Comparison of ENCODE assay signal across 38 mouse cellular contexts in genomic region chr12:103946243-103946642, GRCm38 (mm10). TPM values are rescaled to one million over a fixed set of nuclear protein-coding genes. Genes with fewer than 3 reads are reported as not detected.
"Had no signal": no experiment of that assay in that cellular context is flagged by ENCODE, and none has a peak within 500 bp of the region (broad histone marks: within the 10 kb centered on the region; RNA-seq: fewer than 3 reads in every experiment).

No protein-coding gene starts in this region.

- H3K9me3 ChIP-seq: forebrain, embryonic 15.5 days had no signal

- H3K9ac ChIP-seq: embryonic facial prominence, embryonic 12.5 days; embryonic facial prominence, embryonic 13.5 days; embryonic facial prominence, embryonic 15.5 days; forebrain, embryonic 12.5 days; forebrain, embryonic 13.5 days; forebrain, embryonic 15.5 days; forebrain, postnatal 0 days had no signal

- H3K27me3 ChIP-seq: embryonic facial prominence, embryonic 12.5 days; embryonic facial prominence, embryonic 13.5 days; embryonic facial prominence, embryonic 15.5 days; forebrain, embryonic 12.5 days; forebrain, embryonic 13.5 days; forebrain, embryonic 15.5 days had no signal

- H3K4me1 ChIP-seq: embryonic facial prominence, embryonic 10.5 days; embryonic facial prominence, embryonic 12.5 days; embryonic facial prominence, embryonic 13.5 days; embryonic facial prominence, embryonic 15.5 days; forebrain, embryonic 10.5 days; forebrain, embryonic 12.5 days; forebrain, embryonic 13.5 days; forebrain, embryonic 15.5 days had no signal

- H3K4me2 ChIP-seq: embryonic facial prominence, embryonic 12.5 days; embryonic facial prominence, embryonic 13.5 days; embryonic facial prominence, embryonic 15.5 days; forebrain, embryonic 12.5 days; forebrain, embryonic 13.5 days; forebrain, embryonic 15.5 days had no signal

- H3K36me3 ChIP-seq: embryonic facial prominence, embryonic 10.5 days; embryonic facial prominence, embryonic 12.5 days; embryonic facial prominence, embryonic 13.5 days; embryonic facial prominence, embryonic 15.5 days; forebrain, embryonic 10.5 days; forebrain, embryonic 12.5 days; forebrain, embryonic 15.5 days had no signal

- ATAC-seq: forebrain, embryonic 13.5 days; forebrain, embryonic 14.5 days; forebrain, embryonic 15.5 days; forebrain, embryonic 16.5 days; forebrain, postnatal 0 days had no signal

- H3K4me3 ChIP-seq: embryonic facial prominence, embryonic 10.5 days; embryonic facial prominence, embryonic 12.5 days; embryonic facial prominence, embryonic 13.5 days; embryonic facial prominence, embryonic 15.5 days; erythroblast, embryonic 14.5 days; forebrain, embryonic 10.5 days; forebrain, embryonic 12.5 days; forebrain, embryonic 13.5 days; forebrain, embryonic 15.5 days; gastrocnemius, adult 2 months; heart, adult 2 months had no signal

- H3K27ac ChIP-seq: embryonic facial prominence, embryonic 10.5 days; embryonic facial prominence, embryonic 12.5 days; embryonic facial prominence, embryonic 13.5 days; embryonic facial prominence, embryonic 15.5 days; forebrain, embryonic 10.5 days; forebrain, embryonic 12.5 days; forebrain, embryonic 13.5 days; forebrain, embryonic 15.5 days; gastrocnemius, adult 2 months; heart, adult 2 months had no signal

- DNase-seq: cerebellum, adult 2 months; cerebellum, adult 8-10 months; cerebellum, adult 9-10 months; cerebellum, adult 9-11 months; cerebellum, postnatal 10 days; cerebellum, postnatal 14 days; cerebellum, postnatal 25 days; cerebellum, postnatal 36 days; embryo, embryonic 11 days; forebrain, postnatal 0 days; gastrocnemius, adult 2 months; gastrocnemius, postnatal 10 days; gastrocnemius, postnatal 14 days; gastrocnemius, postnatal 25 days; gastrocnemius, postnatal 36 days; heart, adult 18-20 months; heart, adult 2 months had no signal

RNA-seq across cellular contexts. Expression of gene Serpina1e, which starts 12.5 kb away (rescaled TPM):
- total RNA-seq: common myeloid progenitor, adult 5-6 weeks; forebrain, postnatal 0 days; gastrocnemius, postnatal 14 days; gastrocnemius, postnatal 36 days; granulocyte monocyte progenitor cell, adult 5-6 weeks had no signal
- polyA plus RNA-seq: cerebellum, adult 2 months; cortical plate, adult 2 months; embryonic facial prominence, embryonic 10.5 days; embryonic facial prominence, embryonic 11.5 days; embryonic facial prominence, embryonic 12.5 days; embryonic facial prominence, embryonic 13.5 days; embryonic facial prominence, embryonic 14.5 days; erythroblast, embryonic 14.5 days; forebrain, embryonic 10.5 days; forebrain, embryonic 11.5 days; forebrain, embryonic 12.5 days; forebrain, embryonic 13.5 days; forebrain, embryonic 14.5 days; forebrain, embryonic 15.5 days; forebrain, embryonic 16.5 days; forebrain, postnatal 0 days; frontal cortex, adult 2 months had no signal

RNA-seq across cellular contexts. Expression of gene Serpina1c, which starts 41.6 kb away (rescaled TPM):
- total RNA-seq: common myeloid progenitor, adult 5-6 weeks; forebrain, postnatal 0 days; gastrocnemius, adult 2 months; gastrocnemius, postnatal 14 days; gastrocnemius, postnatal 25 days; granulocyte monocyte progenitor cell, adult 5-6 weeks; heart, adult 18-20 months; heart, adult 2 months had no signal
- polyA plus RNA-seq: cerebellum, adult 2 months; cortical plate, adult 2 months; embryonic facial prominence, embryonic 10.5 days; embryonic facial prominence, embryonic 12.5 days; embryonic facial prominence, embryonic 13.5 days; embryonic facial prominence, embryonic 14.5 days; embryonic facial prominence, embryonic 15.5 days; erythroblast, embryonic 14.5 days; forebrain, embryonic 10.5 days; forebrain, embryonic 11.5 days; forebrain, embryonic 12.5 days; forebrain, embryonic 13.5 days; forebrain, embryonic 14.5 days; forebrain, embryonic 15.5 days; forebrain, embryonic 16.5 days; forebrain, postnatal 0 days; frontal cortex, adult 2 months had no signal

RNA-seq across cellular contexts. Expression of gene Serpina11, which starts 43.5 kb away (rescaled TPM):
- total RNA-seq: common myeloid progenitor, adult 5-6 weeks; forebrain, postnatal 0 days; gastrocnemius, adult 18-20 months; gastrocnemius, adult 2 months; gastrocnemius, adult 8-10 months; gastrocnemius, postnatal 10 days; gastrocnemius, postnatal 14 days; gastrocnemius, postnatal 25 days; gastrocnemius, postnatal 36 days; heart, adult 18-20 months; heart, adult 2 months had no signal
- polyA plus RNA-seq: cortical plate, adult 2 months; embryonic facial prominence, embryonic 10.5 days; embryonic facial prominence, embryonic 11.5 days; embryonic facial prominence, embryonic 12.5 days; embryonic facial prominence, embryonic 13.5 days; embryonic facial prominence, embryonic 14.5 days; embryonic facial prominence, embryonic 15.5 days; erythroblast, embryonic 14.5 days; forebrain, embryonic 10.5 days; forebrain, embryonic 11.5 days; forebrain, embryonic 12.5 days; forebrain, embryonic 13.5 days; forebrain, embryonic 14.5 days; forebrain, embryonic 15.5 days; forebrain, embryonic 16.5 days; forebrain, postnatal 0 days; frontal cortex, adult 2 months; gonadal fat pad, adult 2 months; heart, adult 2 months had no signal
